Mouse (Mus musculus) hindbrain, embryonic 14.5 days (tissue): ENCODE measurements at regions not wholly inside any gene's neighbourhood (a gene's known extent, or its start where the extent isn't known, plus 50 kb on each side); places are given as distances from the start of the nearest gene placed in this dataset.

Experiments
- ATAC-seq: fragments of 200-750 bp; cut with Nextera tagmentation; 2 replicates; pipeline ENCODE4 v1.8.0; 2017; ENCODE audit warnings: moderate number of reproducible peaks, mild to moderate bottlenecking, moderate TSS enrichment, moderate library complexity; ENCODE audit not compliant: low FRiP score
- DNase-seq: peaks from one replicate; pipeline ENCODE4 v3.0.0-alpha.2; 2015; ENCODE audit warnings: low spot score
- H3K27ac ChIP-seq: fragments of 300-500 bp; sonication (generic); 2 replicates; pipeline ENCODE4 v1.5.1; 2014; ENCODE audit warnings: mild to moderate bottlenecking, moderate library complexity
- H3K27me3 ChIP-seq: fragments of 300-500 bp; sonication (generic); 2 replicates; pipeline ENCODE4 v1.6.1; 2014; ENCODE audit warnings: mild to moderate bottlenecking, low read length, mixed read lengths; ENCODE audit not compliant: control insufficient read depth, insufficient read depth
- H3K36me3 ChIP-seq: fragments of 300-500 bp; sonication (generic); replicated peaks from 2 replicates; pipeline ENCODE4 v1.6.1; 2014; ENCODE audit not compliant: control insufficient read depth, insufficient read depth
- H3K4me1 ChIP-seq: fragments of 300-500 bp; sonication (generic); replicated peaks from 2 replicates; pipeline ENCODE4 v1.6.1; 2014; ENCODE audit warnings: antibody characterized with exemption, low read length, mixed read lengths; ENCODE audit not compliant: control insufficient read depth, insufficient read depth
- H3K4me2 ChIP-seq: fragments of 300-500 bp; sonication (generic); replicated peaks from 2 replicates; pipeline ENCODE4 v1.6.1; 2014; ENCODE audit warnings: mild to moderate bottlenecking, moderate library complexity
- H3K4me3 ChIP-seq: fragments of 300-500 bp; sonication (generic); replicated peaks from 2 replicates; pipeline ENCODE4 v1.5.1; 2014; ENCODE audit warnings: mild to moderate bottlenecking, low read length
- H3K9ac ChIP-seq: fragments of 300-500 bp; sonication (generic); 2 replicates; pipeline ENCODE4 v1.6.1; 2014
- H3K9me3 ChIP-seq: fragments of 300-500 bp; sonication (generic); 2 replicates; pipeline ENCODE4 v1.6.1; 2016; ENCODE audit warnings: low read length; ENCODE audit not compliant: control insufficient read depth
- WGBS: fragments of 180-500 bp; shearing (Covaris S2); extraction: QIAGEN DNeasy Blood & Tissue Kit; methylation state at CpG from one replicate; pipeline ENCODE4 v1.1.7; 2014; 5-methylcytosine and 5-hydroxymethylcytosine counted together

DNA sequence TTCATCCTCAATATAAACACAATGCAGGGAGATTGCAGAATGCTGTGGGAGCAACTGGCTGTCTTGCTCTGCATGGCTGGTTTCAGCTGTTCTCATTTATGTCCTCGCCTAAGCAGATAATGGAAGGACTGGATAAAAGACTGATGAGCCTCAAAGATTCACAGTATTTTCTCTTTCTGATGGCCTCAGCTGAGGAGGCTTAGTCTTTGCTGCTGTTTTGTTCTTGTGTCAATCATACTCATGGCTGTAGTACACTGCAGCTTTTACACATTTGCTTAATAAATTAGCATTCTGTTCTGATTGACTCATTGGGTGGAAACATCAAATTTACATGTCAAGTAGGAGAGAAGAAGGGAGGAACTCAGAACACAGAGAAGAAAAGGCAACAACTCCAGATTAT lies 503.6 kb upstream of the Plxna2 start:
- no peak overlapping the region for H3K4me2 ChIP-seq
- H3K27me3 ChIP-seq: no peaks in the 10 kb centered on the region
- ATAC-seq (no peak), DNase-seq (no peak)
- no peaks in the 10 kb centered on the region for H3K36me3 ChIP-seq
- no peak overlapping the region for H3K27ac ChIP-seq
- no peaks in the 10 kb centered on the region for H3K9me3 ChIP-seq
- H3K9ac ChIP-seq: no peak overlapping the region
- no peaks in the 10 kb centered on the region; the same call in 1 of the 2 replicates for H3K4me1 ChIP-seq
- no peak overlapping the region for H3K4me3 ChIP-seq
- WGBS: 32% methylated on average over 1 of the region's 1 CpGs

DNA sequence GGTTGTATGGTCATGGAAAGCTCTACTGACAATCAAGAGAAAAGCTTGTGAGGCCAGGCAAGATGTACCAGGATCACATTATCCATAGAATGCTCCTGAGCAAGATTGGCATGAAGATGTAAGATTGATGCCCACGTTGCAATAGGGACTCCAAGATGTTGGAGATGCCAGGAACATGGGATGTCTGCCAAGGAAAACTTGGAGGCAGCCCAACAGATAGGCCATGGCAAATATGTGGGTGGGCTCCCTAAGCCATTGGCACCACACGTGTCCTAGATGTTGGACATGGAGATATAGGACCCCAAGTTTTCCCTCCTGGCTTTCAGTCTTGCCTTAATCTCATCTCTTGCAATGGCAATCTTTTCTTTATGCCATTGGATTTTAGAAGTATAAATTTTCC lies 506.1 kb upstream of the Plxna2 start:
- H3K27ac ChIP-seq: no peak overlapping the region
- DNase-seq (no peak), ATAC-seq (no peak)
- WGBS: 73% methylated on average over 2 of the region's 2 CpGs
- H3K36me3 ChIP-seq: no peaks in the 10 kb centered on the region
- H3K9me3 ChIP-seq: no peaks in the 10 kb centered on the region
- no peak overlapping the region for H3K4me3 ChIP-seq
- no peaks in the 10 kb centered on the region for H3K27me3 ChIP-seq
- H3K9ac ChIP-seq: no peak overlapping the region
- H3K4me2 ChIP-seq: no peak overlapping the region
- H3K4me1 ChIP-seq: no peaks in the 10 kb centered on the region; the same call in 1 of the 2 replicates

DNA sequence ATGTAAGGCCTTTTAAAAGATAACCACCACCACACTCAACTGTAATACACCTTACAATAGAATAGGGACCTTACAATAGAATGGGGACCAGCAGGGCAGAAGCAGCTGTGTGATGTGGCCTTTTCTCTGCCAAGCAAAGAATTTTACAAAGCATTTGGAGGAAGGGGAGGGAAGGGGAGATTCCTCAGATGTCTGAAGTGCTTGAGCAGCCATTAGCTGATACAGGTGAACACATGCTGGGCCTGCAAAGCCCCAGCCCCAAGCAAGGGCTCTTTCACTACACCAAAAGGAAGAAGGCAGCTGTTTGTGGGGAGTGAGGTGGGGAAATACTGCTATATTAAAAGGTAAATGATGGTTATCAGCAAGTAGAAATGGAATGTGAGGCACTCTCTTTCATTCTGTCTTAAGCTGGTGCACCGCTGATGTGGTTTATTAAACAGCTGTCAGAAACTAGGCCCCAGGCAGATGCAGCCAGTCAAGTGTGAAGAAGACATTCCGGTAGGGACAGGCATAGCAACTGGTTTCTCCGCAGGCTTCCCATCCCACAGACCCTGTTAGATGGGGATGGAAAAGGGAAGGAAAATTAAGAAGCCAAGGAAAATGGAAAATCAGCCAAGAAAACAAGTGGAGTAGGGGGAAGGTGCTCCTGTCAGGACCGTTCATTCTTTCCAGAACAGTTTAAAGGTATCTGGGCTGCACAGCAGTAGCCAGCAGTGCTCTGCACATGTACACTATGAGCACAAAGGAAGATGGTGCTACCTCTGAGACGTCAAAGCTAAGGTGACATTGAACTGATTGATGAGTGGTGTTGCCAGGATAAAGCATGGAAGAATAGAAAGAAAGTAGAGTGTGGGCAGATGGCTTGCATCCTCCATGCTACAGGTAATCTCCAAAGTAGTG lies 508.6 kb upstream of the Plxna2 start:
- ATAC-seq: no peak
- no peaks in the 10 kb centered on the region for H3K9me3 ChIP-seq
- no peak overlapping the region for H3K4me2 ChIP-seq
- H3K4me3 ChIP-seq: no peak overlapping the region
- DNase-seq: no peak
- H3K36me3 ChIP-seq: no peaks in the 10 kb centered on the region
- no peak overlapping the region for H3K9ac ChIP-seq
- 26% methylated on average over 5 of the region's 5 CpGs for WGBS
- no peaks in the 10 kb centered on the region for H3K27me3 ChIP-seq
- no peaks in the 10 kb centered on the region; the same call in 1 of the 2 replicates for H3K4me1 ChIP-seq
- H3K27ac ChIP-seq: peak overlapping the region; percentile 43; the same call in 1 of the 2 replicates

DNA sequence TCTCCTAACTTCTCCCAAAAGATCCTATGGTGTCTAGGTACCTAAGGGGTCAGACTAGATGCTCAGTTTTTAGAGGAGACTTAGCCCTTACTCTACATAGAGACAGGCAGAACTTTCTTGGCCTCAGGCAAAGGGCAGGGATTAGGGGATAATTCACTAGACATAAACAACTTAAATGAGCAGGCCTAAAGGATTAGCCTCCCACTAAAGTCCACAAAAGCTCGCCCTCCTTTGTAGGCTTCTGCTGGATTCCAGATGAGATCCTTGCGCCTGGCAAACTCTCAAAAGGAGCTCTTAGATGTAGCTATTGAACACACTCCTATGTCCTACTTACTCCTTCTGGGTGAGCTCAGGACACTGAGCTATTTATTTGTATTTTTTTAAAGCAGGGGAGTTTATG lies 509.9 kb upstream of the Plxna2 start:
- no peak overlapping the region for H3K4me3 ChIP-seq
- no peaks in the 10 kb centered on the region for H3K9me3 ChIP-seq
- DNase-seq: no peak
- WGBS: 44% methylated on average over 2 of the region's 2 CpGs
- H3K27ac ChIP-seq: no peak overlapping the region
- no peaks in the 10 kb centered on the region for H3K27me3 ChIP-seq
- no peak overlapping the region for H3K4me2 ChIP-seq
- no peaks in the 10 kb centered on the region; the same call in 1 of the 2 replicates for H3K4me1 ChIP-seq
- no peaks in the 10 kb centered on the region for H3K36me3 ChIP-seq
- ATAC-seq: no peak
- no peak overlapping the region for H3K9ac ChIP-seq

DNA sequence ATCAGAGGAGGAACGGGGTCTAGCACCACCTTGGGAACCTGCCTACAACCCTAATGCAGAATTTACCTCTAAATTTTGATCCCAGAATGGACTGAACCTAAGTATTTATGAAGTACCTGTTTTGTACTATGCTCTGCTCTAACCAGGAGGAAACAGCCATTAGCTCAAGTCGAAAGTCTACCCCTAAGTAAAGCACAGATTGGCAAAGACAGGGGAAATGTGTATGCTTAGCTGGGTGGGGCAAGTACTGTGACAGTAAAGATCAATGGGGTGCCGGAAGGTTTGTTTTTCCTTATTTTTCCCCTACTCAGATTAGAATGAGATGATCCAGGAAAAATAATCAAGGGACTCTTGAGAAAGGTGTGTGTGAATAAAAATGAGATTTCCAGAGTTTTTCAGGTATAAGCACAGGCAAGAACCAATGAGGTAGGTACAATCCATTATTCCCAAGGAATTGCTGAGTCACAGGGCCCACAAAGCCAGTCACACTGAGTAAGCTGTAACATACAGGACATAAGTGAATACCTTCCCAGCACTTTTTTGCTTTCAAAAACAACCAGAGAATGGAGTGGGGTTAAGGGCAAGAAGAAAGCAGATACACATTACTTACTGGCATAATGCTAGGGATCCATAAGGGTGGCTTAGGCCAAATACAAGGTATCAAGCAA lies 510.6 kb upstream of the Plxna2 start:
- H3K27ac ChIP-seq: no peak overlapping the region
- no peak overlapping the region for H3K4me2 ChIP-seq
- H3K9me3 ChIP-seq: no peaks in the 10 kb centered on the region
- H3K27me3 ChIP-seq: no peaks in the 10 kb centered on the region
- ATAC-seq (no peak), DNase-seq (no peak)
- no peaks in the 10 kb centered on the region; the same call in 1 of the 2 replicates for H3K4me1 ChIP-seq
- WGBS: 90% methylated on average over 3 of the region's 3 CpGs
- no peak overlapping the region for H3K4me3 ChIP-seq
- no peaks in the 10 kb centered on the region for H3K36me3 ChIP-seq
- no peak overlapping the region for H3K9ac ChIP-seq

DNA sequence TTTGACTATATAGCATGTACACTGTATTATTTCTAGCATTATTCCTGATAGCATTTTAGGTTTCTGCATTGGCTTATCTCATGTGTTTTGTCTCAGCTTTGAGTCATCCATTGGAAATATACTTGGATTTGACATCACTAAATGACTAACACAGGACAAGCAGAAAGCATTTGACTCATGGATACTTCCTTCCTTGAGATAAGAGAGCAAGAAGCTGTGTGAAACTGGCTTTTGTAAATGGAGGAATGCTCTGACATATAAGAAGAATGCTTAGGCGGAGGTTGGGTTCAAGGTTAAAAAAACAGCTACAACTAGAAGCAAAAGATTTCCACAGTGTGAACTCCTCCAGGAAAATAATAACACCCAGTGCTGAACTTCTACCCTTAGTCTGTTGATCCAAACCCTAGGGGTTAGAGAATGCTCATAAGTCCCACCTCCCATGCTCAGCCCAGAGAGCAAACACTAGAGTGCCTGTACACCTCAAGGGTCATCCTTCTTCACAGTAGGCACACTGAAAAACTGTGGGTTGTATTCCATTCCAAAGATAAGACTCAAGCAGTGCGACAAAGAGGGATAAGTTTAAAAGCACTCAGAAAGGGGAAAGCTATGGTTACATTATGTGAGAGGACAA lies 528.0 kb upstream of the Plxna2 start:
- 89% methylated on average over 2 of the region's 2 CpGs for WGBS
- Histone ChIP-seq H3K27me3 (no peaks in the 10 kb centered on the region), H3K9ac (no peak overlapping the region), H3K27ac (no peak overlapping the region), H3K36me3 (no peaks in the 10 kb centered on the region), H3K4me1 (no peaks in the 10 kb centered on the region), H3K9me3 (no peaks in the 10 kb centered on the region), H3K4me2 (no peak overlapping the region), H3K4me3 (no peak overlapping the region)
- DNase-seq (no peak), ATAC-seq (no peak)

DNA sequence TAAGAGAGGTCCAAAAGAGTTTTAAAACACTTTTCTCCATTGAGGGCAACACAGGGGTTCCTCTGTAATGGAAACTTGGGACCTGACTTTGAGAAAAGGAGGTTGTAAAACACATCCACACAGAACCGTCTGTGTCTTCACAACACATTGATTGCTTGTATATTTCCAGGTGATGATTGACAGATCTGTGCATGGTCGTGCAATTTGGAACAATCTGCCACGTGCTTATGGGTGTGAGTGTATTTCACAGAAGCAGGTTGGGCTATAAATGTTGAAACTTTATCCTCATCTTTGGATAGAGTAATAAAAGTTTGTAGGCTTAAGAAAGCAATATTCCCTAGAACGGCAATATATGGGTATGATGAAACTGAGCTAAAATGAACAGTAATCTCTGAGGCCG lies 559.5 kb upstream of the Plxna2 start:
- WGBS: 87% methylated on average over 5 of the region's 5 CpGs
- ATAC-seq: no peak

DNA sequence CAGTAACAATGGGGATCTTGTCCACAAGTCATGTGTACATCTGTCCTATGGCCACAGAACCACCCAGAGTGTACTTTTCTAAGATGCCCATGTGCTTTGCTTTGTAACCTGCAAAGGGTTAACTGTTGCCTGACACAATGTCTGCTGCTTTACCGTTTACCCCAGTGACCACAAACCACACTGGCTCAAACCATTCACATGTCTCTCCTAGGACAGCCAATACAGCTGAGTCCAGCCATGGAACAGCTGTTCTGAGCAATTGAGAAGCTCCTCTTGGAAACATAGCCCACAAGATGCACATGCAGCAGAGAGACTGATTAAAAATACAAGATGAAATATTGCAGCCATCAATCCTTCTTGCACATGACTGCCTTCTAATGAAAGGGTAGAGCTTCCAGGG lies 561.5 kb upstream of the Plxna2 start:
- H3K4me2 ChIP-seq: no peak overlapping the region
- H3K4me1 ChIP-seq: no peaks in the 10 kb centered on the region
- H3K9me3 ChIP-seq: no peaks in the 10 kb centered on the region
- H3K27me3 ChIP-seq: no peaks in the 10 kb centered on the region
- WGBS: 8% methylated on average over 1 of the region's 1 CpGs
- ATAC-seq (no peak), DNase-seq (no peak)
- no peak overlapping the region for H3K9ac ChIP-seq
- H3K36me3 ChIP-seq: no peaks in the 10 kb centered on the region
- no peak overlapping the region for H3K27ac ChIP-seq
- H3K4me3 ChIP-seq: no peak overlapping the region

More for the DNA sequence above, 559.5 kb upstream of the Plxna2 start:
- no peak overlapping the region for H3K4me2 ChIP-seq
- H3K4me1 ChIP-seq: no peaks in the 10 kb centered on the region
- H3K4me3 ChIP-seq: no peak overlapping the region
- no peak for DNase-seq
- H3K9me3 ChIP-seq: no peaks in the 10 kb centered on the region
- H3K9ac ChIP-seq: no peak overlapping the region
- H3K36me3 ChIP-seq: no peaks in the 10 kb centered on the region
- no peak overlapping the region for H3K27ac ChIP-seq
- H3K27me3 ChIP-seq: no peaks in the 10 kb centered on the region

DNA sequence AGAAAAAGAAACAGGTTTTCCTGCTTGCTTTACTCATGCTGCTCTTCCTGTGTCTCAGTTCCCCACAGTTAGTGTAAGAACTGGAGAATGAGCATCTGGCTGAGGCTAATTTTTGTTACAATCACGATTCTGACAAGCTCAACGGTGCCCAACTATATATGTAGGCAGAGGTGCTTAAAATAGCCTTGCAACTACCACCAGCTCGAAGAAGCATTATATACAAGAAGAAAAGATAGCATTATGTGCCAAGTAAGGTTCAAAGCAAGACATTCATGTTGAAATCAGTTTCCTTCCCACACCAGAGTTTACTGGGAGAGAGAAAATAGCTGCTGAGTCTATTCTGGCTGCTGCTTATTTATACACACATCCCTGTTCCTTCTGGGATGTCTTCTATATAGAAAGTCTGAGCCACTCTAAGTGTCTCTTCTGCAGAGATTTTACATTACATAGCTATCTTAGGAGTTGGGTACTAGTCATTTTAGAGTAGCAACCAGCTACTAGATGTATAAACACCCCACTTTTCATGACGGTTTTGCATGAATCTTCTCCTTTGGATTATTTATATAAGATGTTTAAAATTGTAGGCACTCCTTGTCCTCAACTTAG lies 568.2 kb upstream of the Plxna2 start:
- H3K9ac ChIP-seq: no peak overlapping the region
- no peak for ATAC-seq
- 77% methylated on average over 4 of the region's 4 CpGs for WGBS
- no peak for DNase-seq
- H3K4me1 ChIP-seq: no peaks in the 10 kb centered on the region
- no peak overlapping the region for H3K4me2 ChIP-seq
- no peak overlapping the region for H3K4me3 ChIP-seq
- no peaks in the 10 kb centered on the region for H3K36me3 ChIP-seq
- no peaks in the 10 kb centered on the region for H3K9me3 ChIP-seq
- H3K27ac ChIP-seq: no peak overlapping the region
- no peaks in the 10 kb centered on the region for H3K27me3 ChIP-seq
